ENCODE assay signal across 8 mouse cellular contexts in the genomic region with DNA sequence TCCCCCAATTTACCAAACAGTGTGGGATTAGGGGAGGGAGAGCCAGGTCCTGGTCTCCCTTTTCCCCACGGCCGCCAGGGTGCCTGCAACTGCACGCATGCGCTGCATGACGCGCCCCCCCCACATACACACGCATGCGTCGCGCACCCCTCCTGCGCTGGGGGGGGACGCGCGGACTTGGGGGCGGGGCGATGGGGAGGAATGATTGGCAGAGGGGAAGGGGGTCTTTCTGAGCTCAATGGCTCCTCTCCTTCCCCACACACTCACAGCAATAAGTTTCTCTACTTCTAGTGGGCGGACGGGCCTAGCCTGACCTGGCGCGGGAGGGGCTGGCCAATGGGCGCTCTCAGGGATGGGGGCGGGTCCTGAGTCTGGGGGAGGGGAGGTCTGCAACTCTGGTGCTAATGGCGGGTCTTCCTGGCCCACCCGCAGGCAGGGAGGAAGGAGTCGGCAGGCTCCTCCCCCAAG. TPM values are rescaled to one million over a fixed set of nuclear protein-coding genes. Genes with fewer than 3 reads are reported as not detected.
DNase-seq lines count a peak whose midpoint lies in the region; ATAC-seq and TF ChIP-seq lines count a peak whose summit lies in the region.

No protein-coding gene starts in this region.

- no peak overlapping the region for H3K27ac ChIP-seq in kidney, embryonic 15.5 days
- H3K27ac ChIP-seq in forebrain, embryonic 16.5 days (ENCODE audit: low read length): no peak overlapping the region
- no peak overlapping the region for H3K27ac ChIP-seq in limb, embryonic 14.5 days (replicated peaks; ENCODE audit: low read depth, low read length)
- H3K27ac ChIP-seq in neural tube, embryonic 15.5 days (replicated peaks): no peak overlapping the region

- WGBS in kidney, embryonic 15.5 days: under 1% methylated on average over 25 of the region's 25 CpGs
- under 1% methylated on average over 24 of the region's 25 CpGs for WGBS in forebrain, embryonic 16.5 days
- 0% methylated on average over 20 of the region's 25 CpGs for WGBS in limb, embryonic 14.5 days
- under 1% methylated on average over 22 of the region's 25 CpGs for WGBS in neural tube, embryonic 15.5 days

- DNase-seq in kidney, adult 9 months: no peak
- peak; percentile 67 for DNase-seq in brain, embryonic 14.5 days (ENCODE audit: low read depth)
- DNase-seq in limb, embryonic 14.5 days (ENCODE audit: low spot score): peak; percentile 23
- no peak for DNase-seq in gastrocnemius, postnatal 14 days

- intact Hi-C loops in gastrocnemius, postnatal 14 days (cut with DNase I; ENCODE audit: low total_unique reads): no loop called here

- H3K27me3 ChIP-seq in kidney, embryonic 15.5 days: peaks cover 89% of the 10 kb centered on the region
- peaks cover 47% of the 10 kb centered on the region for H3K27me3 ChIP-seq in forebrain, embryonic 16.5 days (replicated peaks; ENCODE audit: control insufficient read depth, insufficient read depth, low read length)
- H3K27me3 ChIP-seq in limb, embryonic 14.5 days (ENCODE audit: control insufficient read depth, insufficient read depth, low read length): peaks cover 49% of the 10 kb centered on the region
- H3K27me3 ChIP-seq in neural tube, embryonic 15.5 days (replicated peaks): peaks cover 53% of the 10 kb centered on the region

- peak overlapping the region; percentile 63 for H3K4me2 ChIP-seq in kidney, embryonic 15.5 days
- peak overlapping the region; percentile 46 for H3K4me2 ChIP-seq in forebrain, embryonic 16.5 days (ENCODE audit: low read length)
- H3K4me2 ChIP-seq in limb, embryonic 14.5 days (replicated peaks; ENCODE audit: low read depth, low read length, severe bottlenecking): peak overlapping the region; percentile 49
- peak overlapping the region; percentile 57 for H3K4me2 ChIP-seq in neural tube, embryonic 15.5 days

- peak; percentile 61 for ATAC-seq in kidney, embryonic 15.5 days (replicated peaks; ENCODE audit: low FRiP score)
- peak; percentile 66 for ATAC-seq in forebrain, embryonic 16.5 days
- peak; percentile 78 for ATAC-seq in limb, embryonic 14.5 days (ENCODE audit: low FRiP score, low read depth)
- ATAC-seq in neural tube, embryonic 15.5 days (ENCODE audit: low FRiP score): peak; percentile 70
- ATAC-seq in erythroblast, adult 5-6 weeks (replicated peaks; ENCODE audit: low FRiP score, poor library complexity, severe bottlenecking): no peak

- no peak overlapping the region for H3K9ac ChIP-seq in kidney, embryonic 15.5 days
- H3K9ac ChIP-seq in forebrain, embryonic 16.5 days (replicated peaks; ENCODE audit: low read depth, low read length): no peak overlapping the region
- peak overlapping the region; percentile 36; the same call in 1 of the 2 replicates for H3K9ac ChIP-seq in limb, embryonic 14.5 days (ENCODE audit: low read depth, low read length, severe bottlenecking)
- H3K9ac ChIP-seq in neural tube, embryonic 15.5 days (replicated peaks): no peak overlapping the region

- H3K36me3 ChIP-seq in kidney, embryonic 15.5 days: no peaks in the 10 kb centered on the region
- H3K36me3 ChIP-seq in forebrain, embryonic 16.5 days (ENCODE audit: control insufficient read depth, insufficient read depth): no peaks in the 10 kb centered on the region
- H3K36me3 ChIP-seq in limb, embryonic 14.5 days (ENCODE audit: control insufficient read depth, insufficient read depth, low read length): no peaks in the 10 kb centered on the region
- H3K36me3 ChIP-seq in neural tube, embryonic 15.5 days: no peaks in the 10 kb centered on the region; the same call in 1 of the 2 replicates

- H3K9me3 ChIP-seq in kidney, embryonic 15.5 days (replicated peaks): no peaks in the 10 kb centered on the region
- H3K9me3 ChIP-seq in forebrain, embryonic 16.5 days (ENCODE audit: control insufficient read depth, low read length): no peaks in the 10 kb centered on the region; the same call in 1 of the 2 replicates
- H3K9me3 ChIP-seq in limb, embryonic 14.5 days (ENCODE audit: control insufficient read depth, low read length): no peaks in the 10 kb centered on the region
- no peaks in the 10 kb centered on the region for H3K9me3 ChIP-seq in neural tube, embryonic 15.5 days (replicated peaks)

- peak overlapping the region; percentile 41 for H3K4me3 ChIP-seq in kidney, embryonic 15.5 days (replicated peaks)
- peak overlapping the region; percentile 33 for H3K4me3 ChIP-seq in forebrain, embryonic 16.5 days (replicated peaks; ENCODE audit: low read length)
- peak overlapping the region; percentile 32 for H3K4me3 ChIP-seq in limb, embryonic 14.5 days (replicated peaks; ENCODE audit: low read length)
- H3K4me3 ChIP-seq in neural tube, embryonic 15.5 days (replicated peaks): peak overlapping the region; percentile 25

- peaks cover 24% of the 10 kb centered on the region for H3K4me1 ChIP-seq in kidney, embryonic 15.5 days
- peaks cover 18% of the 10 kb centered on the region for H3K4me1 ChIP-seq in forebrain, embryonic 16.5 days (replicated peaks; ENCODE audit: control insufficient read depth, insufficient read depth, low read length)
- no peaks in the 10 kb centered on the region for H3K4me1 ChIP-seq in limb, embryonic 14.5 days (ENCODE audit: control insufficient read depth, insufficient read depth, low read length)
- peaks cover 23% of the 10 kb centered on the region; the same call in 1 of the 2 replicates for H3K4me1 ChIP-seq in neural tube, embryonic 15.5 days

- no peak for TF ChIP-seq POLR2A in brain, embryonic 14.5 days (IDR thresholded peaks at IDR 0.05; ENCODE audit: borderline replicate concordance, extremely low read depth, insufficient read depth, insufficient read length, poor library complexity, severe bottlenecking)
- TF ChIP-seq POLR2A in limb, embryonic 14.5 days (IDR thresholded peaks at IDR 0.05; ENCODE audit: borderline replicate concordance, extremely low read depth, insufficient read depth, insufficient read length): no peak

- TF ChIP-seq CTCF in brain, embryonic 14.5 days (IDR thresholded peaks at IDR 0.05; ENCODE audit: borderline replicate concordance, extremely low read depth, insufficient read depth, insufficient read length): peak; percentile 29; the same call in 1 of the 2 replicates

RNA-seq across cellular contexts. Expression of a gene that starts 13.7 kb away (rescaled TPM):
- polyA plus RNA-seq in kidney, embryonic 15.5 days (2015; fragmentation: Nextera tagmentation; extraction: Ambion mirVana): 0.17 and 0.30 TPM in 2 replicates
- polyA plus RNA-seq in brain, embryonic 14.5 days (2012; rRNA removed): 16.6 and 27.2 TPM in 2 replicates
- 2.8 and 4.0 TPM in 2 replicates for polyA plus RNA-seq in forebrain, embryonic 16.5 days (2015; fragmentation: Nextera tagmentation; extraction: Ambion mirVana)
- 2.7 and 3.8 TPM in 2 replicates for polyA plus RNA-seq in limb, embryonic 14.5 days (2012; rRNA removed)
- polyA plus RNA-seq in limb, embryonic 14.5 days (2014; fragmentation: Nextera tagmentation; extraction: Ambion mirVana): 0.23 and 0.29 TPM in 2 replicates
- polyA plus RNA-seq in neural tube, embryonic 15.5 days (2015; fragmentation: Nextera tagmentation; extraction: Ambion mirVana): 7.2 and 8.0 TPM in 2 replicates
- total RNA-seq in erythroblast, adult 5-6 weeks (2015; ENCODE audit: low replicate concordance): not detected in 2 replicates
- 0.42 TPM in 1 of 2 replicates, not detected in the other for total RNA-seq in erythroblast, adult 5-6 weeks (2017; ENCODE audit: low replicate concordance)
- 1 to 10 TPM; 2.9 to 3.1 TPM for total RNA-seq in gastrocnemius, postnatal 14 days (2021)

RNA-seq across cellular contexts. Expression of a gene that starts 32.0 kb away (rescaled TPM):
- 30.3 and 33.2 TPM in 2 replicates for polyA plus RNA-seq in kidney, embryonic 15.5 days (2015; fragmentation: Nextera tagmentation; extraction: Ambion mirVana)
- polyA plus RNA-seq in brain, embryonic 14.5 days (2012; rRNA removed): 0.16 and 0.42 TPM in 2 replicates
- polyA plus RNA-seq in forebrain, embryonic 16.5 days (2015; fragmentation: Nextera tagmentation; extraction: Ambion mirVana): 0.42 and 1.4 TPM in 2 replicates
- 1.4 and 1.5 TPM in 2 replicates for polyA plus RNA-seq in limb, embryonic 14.5 days (2012; rRNA removed)
- 2.2 and 2.3 TPM in 2 replicates for polyA plus RNA-seq in limb, embryonic 14.5 days (2014; fragmentation: Nextera tagmentation; extraction: Ambion mirVana)
- 1.1 and 4.9 TPM in 2 replicates for polyA plus RNA-seq in neural tube, embryonic 15.5 days (2015; fragmentation: Nextera tagmentation; extraction: Ambion mirVana)
- total RNA-seq in erythroblast, adult 5-6 weeks (2015; ENCODE audit: low replicate concordance): 66.9 TPM in 2 replicates
- total RNA-seq in erythroblast, adult 5-6 weeks (2017; ENCODE audit: low replicate concordance): 18.0 and 26.1 TPM in 2 replicates
- total RNA-seq in gastrocnemius, postnatal 14 days (2021): not detected

RNA-seq across cellular contexts. Expression of a gene that starts 50.4 kb away (rescaled TPM):
- 74.6 and 76.8 TPM in 2 replicates for polyA plus RNA-seq in kidney, embryonic 15.5 days (2015; fragmentation: Nextera tagmentation; extraction: Ambion mirVana)
- 79.7 and 96.8 TPM in 2 replicates for polyA plus RNA-seq in brain, embryonic 14.5 days (2012; rRNA removed)
- 69.8 and 80.2 TPM in 2 replicates for polyA plus RNA-seq in forebrain, embryonic 16.5 days (2015; fragmentation: Nextera tagmentation; extraction: Ambion mirVana)
- polyA plus RNA-seq in limb, embryonic 14.5 days (2012; rRNA removed): 88.9 and 117 TPM in 2 replicates
- polyA plus RNA-seq in limb, embryonic 14.5 days (2014; fragmentation: Nextera tagmentation; extraction: Ambion mirVana): 63.8 and 75.9 TPM in 2 replicates
- polyA plus RNA-seq in neural tube, embryonic 15.5 days (2015; fragmentation: Nextera tagmentation; extraction: Ambion mirVana): 54.0 and 62.0 TPM in 2 replicates
- 34.4 and 41.8 TPM in 2 replicates for total RNA-seq in erythroblast, adult 5-6 weeks (2015; ENCODE audit: low replicate concordance)
- 32.0 and 41.0 TPM in 2 replicates for total RNA-seq in erythroblast, adult 5-6 weeks (2017; ENCODE audit: low replicate concordance)
- 10 to 100 TPM; 28.0 to 28.2 TPM for total RNA-seq in gastrocnemius, postnatal 14 days (2021)

RNA-seq across cellular contexts. Expression of a gene that starts 55.5 kb away (rescaled TPM):
- polyA plus RNA-seq in kidney, embryonic 15.5 days (2015; fragmentation: Nextera tagmentation; extraction: Ambion mirVana): 95.4 and 101 TPM in 2 replicates
- 38.4 and 70.1 TPM in 2 replicates for polyA plus RNA-seq in brain, embryonic 14.5 days (2012; rRNA removed)
- polyA plus RNA-seq in forebrain, embryonic 16.5 days (2015; fragmentation: Nextera tagmentation; extraction: Ambion mirVana): 46.1 and 48.0 TPM in 2 replicates
- 102 and 133 TPM in 2 replicates for polyA plus RNA-seq in limb, embryonic 14.5 days (2012; rRNA removed)
- 62.1 and 63.1 TPM in 2 replicates for polyA plus RNA-seq in limb, embryonic 14.5 days (2014; fragmentation: Nextera tagmentation; extraction: Ambion mirVana)
- polyA plus RNA-seq in neural tube, embryonic 15.5 days (2015; fragmentation: Nextera tagmentation; extraction: Ambion mirVana): 18.8 and 38.9 TPM in 2 replicates
- 21.3 and 26.5 TPM in 2 replicates for total RNA-seq in erythroblast, adult 5-6 weeks (2015; ENCODE audit: low replicate concordance)
- 16.2 and 29.3 TPM in 2 replicates for total RNA-seq in erythroblast, adult 5-6 weeks (2017; ENCODE audit: low replicate concordance)
- 1 to 10 TPM; 7.0 to 7.8 TPM for total RNA-seq in gastrocnemius, postnatal 14 days (2021)

Comparison
In these comparisons a context has a peak if more than half of its experiments do, and no peak if none do; other contexts are left out.
1. DNase-seq: peak in brain, embryonic 14.5 days (single experiment) and limb, embryonic 14.5 days (single experiment); none in kidney, adult 9 months (single experiment) and gastrocnemius, postnatal 14 days (single experiment).
2. Peak in every context shown above with its lines, with median percentiles within 50 percentile points of each other: H3K4me2 ChIP-seq and H3K4me3 ChIP-seq.